Mouse (Mus musculus): ENCODE results near the gene Hrg. TPM values are rescaled to one million over a fixed set of nuclear protein-coding genes. Genes with fewer than 3 reads are reported as not detected.
"Not testable (repeated sequence)": the region's sequence is repeated elsewhere in the genome, so short reads cannot be mapped to it uniquely, and the experiment has no call there.

The Hrg gene
- polyA plus RNA-seq, 1 experiment from 2014 or later = not detected

- no peaks in the 10 kb centered on the region for H3K27me3 ChIP-seq (ENCODE audit: low read depth, poor library complexity, severe bottlenecking)
- no peak for DNase-seq (ENCODE audit: low spot score)
- 79% methylated on average over 1 of the region's 1 CpGs for WGBS
- H3K27ac ChIP-seq = no peak overlapping the region
- H3K36me3 ChIP-seq = no peaks in the 10 kb centered on the region
- H3K4me3 ChIP-seq = no peak overlapping the region
- no peaks in the 10 kb centered on the region for H3K9me3 ChIP-seq (replicated peaks)
- H3K4me1 ChIP-seq = no peaks in the 10 kb centered on the region
Measured at GRCm38 (mm10) chr16:22967383-22968030, 16.6 kb downstream of the Hrg start.

GRCm38 (mm10) chr16:22996951-22997350 is 46.1 kb downstream of the Hrg start:
- not testable (repeated sequence) for H3K27ac ChIP-seq; H3K27me3 ChIP-seq (ENCODE audit: low read depth, poor library complexity, severe bottlenecking); H3K4me3 ChIP-seq; H3K4me1 ChIP-seq; DNase-seq (ENCODE audit: low spot score); H3K9me3 ChIP-seq (replicated peaks); H3K36me3 ChIP-seq
- WGBS = 84% methylated on average over 3 of the region's 3 CpGs

Other genes with a start within 250 kb of the Hrg start
- not detected in 2 replicates for gene Crygs, start 139.5 kb upstream of the Hrg start, polyA plus RNA-seq (2016; fragmentation: Nextera tagmentation; extraction: Ambion mirVana)
- 36.2 and 37.1 TPM in 2 replicates for gene Tbccd1, start 93.4 kb upstream of the Hrg start, polyA plus RNA-seq (2016; fragmentation: Nextera tagmentation; extraction: Ambion mirVana)
- 98.1 and 106 TPM in 2 replicates for gene Dnajb11, start 93.2 kb upstream of the Hrg start, polyA plus RNA-seq (2016; fragmentation: Nextera tagmentation; extraction: Ambion mirVana)
- not detected in 2 replicates for gene Ahsg, start 59.8 kb upstream of the Hrg start, polyA plus RNA-seq (2016; fragmentation: Nextera tagmentation; extraction: Ambion mirVana)
- not detected in 2 replicates for gene Fetub, start 32.7 kb upstream of the Hrg start, polyA plus RNA-seq (2016; fragmentation: Nextera tagmentation; extraction: Ambion mirVana)
- not detected in 2 replicates for gene Kng2, start 78.4 kb downstream of the Hrg start, polyA plus RNA-seq (2016; fragmentation: Nextera tagmentation; extraction: Ambion mirVana)
- 0.11 TPM in 1 of 2 replicates, not detected in the other for gene Kng1, start 106.8 kb downstream of the Hrg start, polyA plus RNA-seq (2016; fragmentation: Nextera tagmentation; extraction: Ambion mirVana)
- gene Eif4a2, start 156.4 kb downstream of the Hrg start, polyA plus RNA-seq (2016; fragmentation: Nextera tagmentation; extraction: Ambion mirVana) = 161 and 181 TPM in 2 replicates
- 226 and 229 TPM in 2 replicates for gene Rfc4, start 176.7 kb downstream of the Hrg start, polyA plus RNA-seq (2016; fragmentation: Nextera tagmentation; extraction: Ambion mirVana)
- gene Adipoq, start 195.5 kb downstream of the Hrg start, polyA plus RNA-seq (2016; fragmentation: Nextera tagmentation; extraction: Ambion mirVana) = not detected in 2 replicates